Mouse (Mus musculus) cerebellum, adult 2 months (tissue): ENCODE data around the gene Dctn2.

Experiments used
- CTCF ChIP-seq: fragments of 200-500 bp; IDR thresholded peaks from 2 replicates; pipeline ENCODE4 v1.5.1; 2011; ENCODE audit warnings: low read depth, mild to moderate bottlenecking, control low read depth, low read length, moderate library complexity, borderline replicate concordance; ENCODE audit not compliant: insufficient read depth
- POLR2A ChIP-seq: fragments of 200-500 bp; IDR thresholded peaks from 2 replicates; pipeline ENCODE4 v1.6.1; 2011; ENCODE audit warnings: low read length, control low read depth, borderline replicate concordance; ENCODE audit not compliant: insufficient read depth

GRCm38 (mm10) chr10:127217177-127217576 lies 49.0 kb upstream of the Dctn2 start:
- TF ChIP-seq CTCF = no peak
- TF ChIP-seq POLR2A = no peak
